Mouse (Mus musculus): ENCODE measurements around the gene Tmem179. TPM values are rescaled to one million over a fixed set of nuclear protein-coding genes. Genes with fewer than 3 reads are reported as not detected.

The Tmem179 gene
- polyA plus RNA-seq, 1 experiment from 2014 or later: 0.10 TPM

DNA sequence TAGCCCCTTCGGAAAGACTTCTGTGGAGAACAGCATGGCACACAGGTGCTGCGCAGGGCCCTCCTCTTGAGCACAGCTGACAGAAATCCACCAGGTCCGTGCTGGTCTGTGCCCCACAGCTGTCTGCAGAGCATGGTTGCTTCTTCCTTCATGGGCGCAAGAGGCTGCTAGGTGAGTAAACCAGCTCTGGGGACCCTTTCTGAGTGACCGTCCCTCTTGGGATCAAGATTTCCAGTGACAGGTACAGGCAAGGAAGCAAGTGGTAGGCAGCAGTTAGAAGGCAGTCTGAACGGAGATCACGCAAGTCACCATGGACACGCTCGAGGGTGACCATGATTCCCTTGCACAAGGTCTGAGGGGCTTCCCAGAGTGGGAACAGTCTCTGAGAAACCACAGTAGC lies 27.0 kb downstream of the Tmem179 start:
- Histone ChIP-seq H3K9me3 (no peaks in the 10 kb centered on the region), H3K36me3 (no peaks in the 10 kb centered on the region), H3K4me3 (no peak overlapping the region), H3K9ac (no peak overlapping the region), H3K4me1 (peaks cover 28% of the 10 kb centered on the region), H3K27me3 (no peaks in the 10 kb centered on the region), H3K27ac (peak overlapping the region; percentile 71; the same call in 1 of the 2 replicates), H3K4me2 (no peak overlapping the region)
- no peak for ATAC-seq (ENCODE audit: insufficient number of reproducible peaks, low FRiP score, low TSS enrichment, low read depth)
- WGBS: 89% methylated on average over 9 of the region's 9 CpGs

DNA sequence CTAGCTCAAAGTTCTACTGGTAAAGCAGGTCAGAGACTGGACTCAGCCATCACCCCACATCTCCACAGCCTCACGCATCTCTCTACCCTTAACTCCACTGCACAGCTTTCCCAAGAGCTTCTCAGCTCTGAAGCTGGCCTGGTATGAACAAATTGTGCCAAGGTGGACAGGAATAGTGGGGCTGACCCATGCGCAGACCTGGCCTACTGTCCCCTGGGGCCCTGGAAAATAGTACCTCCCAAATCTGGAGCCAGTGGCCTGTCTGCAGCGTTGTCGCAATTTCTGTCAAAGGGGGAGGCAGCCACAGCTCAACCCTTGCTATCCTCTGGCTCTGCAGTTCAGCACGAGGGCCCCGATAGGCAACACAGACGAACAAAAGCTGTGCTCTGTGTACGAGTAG lies 27.4 kb downstream of the Tmem179 start, which contains the start of gene A530016L24Rik:
Gene A530016L24Rik, plus strand, starts transcription at position 315 of the 400 bp plus-strand sequence.
- Histone ChIP-seq H3K36me3 (no peaks in the 10 kb centered on the region), H3K9ac (no peak within 1 kb of the TSS), H3K9me3 (no peaks in the 10 kb centered on the region), H3K27ac (peak within 1 kb of the TSS; percentile 71), H3K4me1 (peaks cover 28% of the 10 kb centered on the region), H3K4me3 (no peak within 1 kb of the TSS), H3K27me3 (no peaks in the 10 kb centered on the region), H3K4me2 (0 out of 2 replicates have a peak within 1 kb of the TSS, but pooled peaks have one; percentile 0)
- ATAC-seq (ENCODE audit: insufficient number of reproducible peaks, low FRiP score, low TSS enrichment, low read depth): no peak
- 86% methylated on average over 8 of the region's 8 CpGs for WGBS

DNA sequence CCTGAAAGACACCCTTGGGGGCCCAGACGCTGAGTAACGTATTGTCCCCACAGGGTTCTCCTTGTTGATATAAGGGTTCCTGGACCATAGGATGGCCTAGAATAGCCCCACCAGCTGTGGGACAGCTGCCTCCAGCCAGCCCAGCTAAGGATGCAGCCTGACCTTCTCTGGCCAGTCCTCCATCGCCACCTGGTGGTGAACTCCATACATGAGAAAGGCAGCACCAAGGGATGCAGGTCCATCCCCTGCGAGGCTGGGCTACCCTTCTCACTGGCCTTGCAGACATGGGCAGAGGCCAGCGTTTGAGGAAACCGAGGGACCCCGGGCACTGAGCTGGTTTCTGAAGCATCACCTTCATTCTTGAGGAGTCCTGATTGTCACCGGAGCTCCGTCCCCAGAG lies 42.8 kb downstream of the Tmem179 start:
- no peaks in the 10 kb centered on the region for H3K36me3 ChIP-seq
- H3K27ac ChIP-seq: no peak overlapping the region
- H3K9me3 ChIP-seq: no peaks in the 10 kb centered on the region
- H3K27me3 ChIP-seq: peaks cover 42% of the 10 kb centered on the region
- no peaks in the 10 kb centered on the region for H3K4me1 ChIP-seq
- no peak overlapping the region for H3K9ac ChIP-seq
- no peak for ATAC-seq (ENCODE audit: insufficient number of reproducible peaks, low FRiP score, low TSS enrichment, low read depth)
- no peak overlapping the region for H3K4me3 ChIP-seq
- 19% methylated on average over 9 of the region's 9 CpGs for WGBS
- H3K4me2 ChIP-seq: no peak overlapping the region

DNA sequence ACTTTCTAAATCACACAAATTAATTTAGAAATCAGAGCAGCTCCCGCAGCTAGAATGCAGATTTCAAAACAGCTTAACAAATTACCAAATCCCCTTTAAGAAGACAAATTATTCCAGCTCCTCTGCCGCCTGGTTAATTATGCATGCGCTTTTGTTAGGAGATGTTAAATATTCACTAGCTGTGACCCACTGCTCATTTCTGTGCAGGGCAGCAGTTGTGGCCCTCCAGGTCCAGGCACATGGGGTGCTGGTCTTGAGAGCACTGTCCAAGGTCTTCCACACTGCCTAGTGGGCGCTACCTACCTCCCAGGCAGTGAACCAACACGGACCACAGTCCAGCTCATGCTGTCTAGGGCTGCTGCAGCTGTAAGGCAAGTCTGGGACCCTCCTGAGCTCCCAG lies 46.3 kb downstream of the Tmem179 start:
- no peak overlapping the region for H3K27ac ChIP-seq
- no peaks in the 10 kb centered on the region for H3K36me3 ChIP-seq
- H3K9me3 ChIP-seq: no peaks in the 10 kb centered on the region
- no peak overlapping the region for H3K4me2 ChIP-seq
- no peak overlapping the region for H3K9ac ChIP-seq
- no peaks in the 10 kb centered on the region; the same call in 1 of the 2 replicates for H3K4me1 ChIP-seq
- H3K27me3 ChIP-seq: peaks cover 32% of the 10 kb centered on the region
- ATAC-seq (ENCODE audit: insufficient number of reproducible peaks, low FRiP score, low TSS enrichment, low read depth): no peak
- H3K4me3 ChIP-seq: no peak overlapping the region
- WGBS: 75% methylated on average over 5 of the region's 5 CpGs

DNA sequence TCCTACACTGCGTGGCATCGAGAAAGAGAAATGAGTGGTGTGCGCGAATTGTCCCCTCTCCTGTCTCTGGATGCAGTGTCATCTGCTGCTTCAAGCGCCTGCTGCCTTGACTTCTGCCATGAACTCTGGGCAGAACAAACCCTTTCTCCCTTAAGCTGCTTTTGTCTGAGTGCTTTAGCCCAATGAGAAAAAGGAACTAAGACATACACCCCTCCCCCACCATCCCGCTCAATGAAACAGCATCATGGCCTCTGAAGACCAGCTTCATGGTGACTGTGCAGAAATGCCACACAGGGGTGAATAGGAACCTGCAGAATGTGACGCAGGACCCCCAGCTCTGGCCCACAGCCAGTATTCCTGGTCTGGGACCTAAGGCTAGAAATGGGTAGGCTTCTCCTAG lies 47.2 kb downstream of the Tmem179 start:
- peaks cover 24% of the 10 kb centered on the region for H3K27me3 ChIP-seq
- H3K27ac ChIP-seq: no peak overlapping the region
- H3K4me1 ChIP-seq: peaks cover 2% of the 10 kb centered on the region; the same call in 1 of the 2 replicates
- no peak overlapping the region for H3K4me2 ChIP-seq
- H3K4me3 ChIP-seq: no peak overlapping the region
- no peaks in the 10 kb centered on the region for H3K36me3 ChIP-seq
- WGBS: 88% methylated on average over 7 of the region's 7 CpGs
- H3K9me3 ChIP-seq: no peaks in the 10 kb centered on the region
- no peak for ATAC-seq (ENCODE audit: insufficient number of reproducible peaks, low FRiP score, low TSS enrichment, low read depth)
- H3K9ac ChIP-seq: no peak overlapping the region

DNA sequence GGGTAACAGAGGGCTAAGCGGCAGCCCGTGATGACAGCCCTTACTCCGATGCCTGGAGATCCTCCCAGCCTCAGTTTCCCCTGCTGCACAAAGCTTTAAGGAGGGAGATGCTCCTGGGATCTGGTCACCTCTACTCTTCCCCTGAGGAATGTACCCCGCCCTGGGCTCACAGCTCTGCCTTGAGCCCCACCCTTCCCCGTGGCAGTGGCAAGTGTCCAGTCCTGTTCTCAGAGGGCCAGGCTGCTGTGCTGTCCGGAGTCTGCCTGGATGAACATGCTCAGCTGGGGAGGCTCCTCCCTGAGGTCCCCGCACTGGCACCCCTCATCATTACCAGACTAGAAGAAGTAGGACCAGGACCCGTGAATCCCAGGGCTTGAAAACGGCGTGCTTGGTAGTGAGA lies 49.2 kb downstream of the Tmem179 start:
- ATAC-seq (ENCODE audit: insufficient number of reproducible peaks, low FRiP score, low TSS enrichment, low read depth): no peak
- no peak overlapping the region for H3K4me3 ChIP-seq
- H3K36me3 ChIP-seq: no peaks in the 10 kb centered on the region
- H3K4me1 ChIP-seq: peaks cover 5% of the 10 kb centered on the region; the same call in 1 of the 2 replicates
- WGBS: 76% methylated on average over 10 of the region's 10 CpGs
- peaks cover 8% of the 10 kb centered on the region; the same call in 1 of the 2 replicates for H3K27me3 ChIP-seq
- no peaks in the 10 kb centered on the region for H3K9me3 ChIP-seq
- H3K4me2 ChIP-seq: no peak overlapping the region
- H3K27ac ChIP-seq: no peak overlapping the region
- no peak overlapping the region for H3K9ac ChIP-seq

DNA sequence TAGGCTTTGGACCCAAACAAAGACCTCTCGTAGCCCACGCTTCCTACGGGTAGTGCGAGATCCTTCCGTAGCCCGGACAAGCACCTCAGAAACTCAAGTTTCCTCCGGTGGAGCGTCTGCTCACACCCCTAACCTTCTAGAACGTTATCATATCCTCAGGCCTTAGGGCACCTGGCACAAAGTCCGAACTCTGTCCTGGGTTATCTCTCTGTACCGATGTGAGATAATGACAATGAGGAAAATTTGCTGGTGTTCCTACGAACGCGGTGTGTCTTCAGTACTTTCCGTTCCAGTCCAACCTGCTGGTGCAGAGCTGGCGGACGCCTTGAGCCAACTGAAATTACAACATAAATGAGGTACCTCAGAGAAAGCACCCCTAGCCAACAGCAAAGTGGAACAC lies 50.6 kb downstream of the Tmem179 start:
- Histone ChIP-seq H3K36me3 (no peaks in the 10 kb centered on the region), H3K9ac (no peak overlapping the region), H3K4me2 (no peak overlapping the region), H3K4me3 (no peak overlapping the region), H3K4me1 (peaks cover 7% of the 10 kb centered on the region; the same call in 1 of the 2 replicates), H3K9me3 (no peaks in the 10 kb centered on the region), H3K27ac (no peak overlapping the region), H3K27me3 (peaks cover 4% of the 10 kb centered on the region; the same call in 1 of the 2 replicates)
- no peak for ATAC-seq (ENCODE audit: insufficient number of reproducible peaks, low FRiP score, low TSS enrichment, low read depth)
- 90% methylated on average over 17 of the region's 17 CpGs for WGBS

DNA sequence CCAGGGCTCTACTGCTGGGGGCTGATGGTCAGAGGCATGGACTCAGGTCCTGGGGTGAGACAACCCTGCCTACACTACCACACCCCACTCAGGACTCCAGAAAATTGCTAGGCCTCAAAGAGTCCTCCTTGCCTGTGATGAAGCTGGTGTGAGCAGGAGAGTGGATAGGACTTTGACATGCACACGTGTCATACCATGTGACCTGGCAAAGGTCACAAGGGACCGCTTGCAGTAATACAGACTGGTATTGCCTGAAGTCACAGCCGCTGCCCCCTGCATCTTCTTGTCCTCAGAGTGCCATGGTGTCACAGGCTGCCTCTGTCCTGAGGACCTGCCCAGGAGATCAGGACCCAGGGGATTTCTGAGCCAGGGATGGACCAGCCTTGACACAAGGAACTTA lies 52.0 kb downstream of the Tmem179 start:
- Histone ChIP-seq H3K36me3 (no peaks in the 10 kb centered on the region), H3K4me1 (peaks cover 7% of the 10 kb centered on the region; the same call in 1 of the 2 replicates), H3K9ac (no peak overlapping the region), H3K9me3 (no peaks in the 10 kb centered on the region), H3K27me3 (no peaks in the 10 kb centered on the region; the same call in 1 of the 2 replicates), H3K4me3 (no peak overlapping the region), H3K4me2 (no peak overlapping the region), H3K27ac (no peak overlapping the region)
- no peak for ATAC-seq (ENCODE audit: insufficient number of reproducible peaks, low FRiP score, low TSS enrichment, low read depth)
- 52% methylated on average over 3 of the region's 3 CpGs for WGBS

DNA sequence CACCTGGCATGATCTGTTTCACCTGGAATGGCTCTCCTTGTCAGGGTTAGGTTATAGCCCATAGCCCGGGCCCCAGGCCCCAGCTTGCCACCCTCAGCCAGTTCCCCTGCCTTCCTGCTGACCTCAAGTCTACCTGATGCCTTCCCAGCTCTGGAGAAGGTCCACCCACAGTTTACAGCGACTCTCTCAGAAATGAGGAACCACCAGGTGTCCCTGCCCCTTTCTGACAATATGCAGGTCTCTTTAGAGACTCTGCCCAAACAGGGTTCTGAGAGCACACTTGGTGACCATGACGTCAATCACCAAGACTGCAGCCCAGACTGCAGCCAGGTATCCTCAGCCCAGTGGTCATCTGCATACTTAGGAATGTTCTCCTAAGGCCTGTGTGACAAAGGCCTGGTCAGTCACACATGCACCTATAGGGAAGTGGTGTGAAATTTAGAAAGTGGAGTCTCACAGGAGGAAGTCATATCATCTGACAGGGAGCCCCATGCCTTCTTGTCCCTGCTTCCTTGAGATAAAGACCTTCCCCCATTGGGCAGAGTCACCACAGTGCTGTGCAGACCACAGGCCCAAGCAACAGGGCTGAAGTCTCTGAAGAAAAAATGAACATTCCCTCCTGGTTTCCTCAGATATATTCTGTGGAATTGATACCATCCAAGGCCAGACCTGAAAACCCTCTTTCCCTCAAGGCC lies 52.6 kb downstream of the Tmem179 start:
- Histone ChIP-seq H3K9me3 (no peaks in the 10 kb centered on the region), H3K4me1 (peaks cover 7% of the 10 kb centered on the region; the same call in 1 of the 2 replicates), H3K36me3 (no peaks in the 10 kb centered on the region), H3K27ac (no peak overlapping the region), H3K9ac (no peak overlapping the region), H3K4me3 (no peak overlapping the region), H3K4me2 (no peak overlapping the region), H3K27me3 (peaks cover 3% of the 10 kb centered on the region; the same call in 1 of the 2 replicates)
- no peak for ATAC-seq (ENCODE audit: insufficient number of reproducible peaks, low FRiP score, low TSS enrichment, low read depth)
- 74% methylated on average over 3 of the region's 3 CpGs for WGBS

DNA sequence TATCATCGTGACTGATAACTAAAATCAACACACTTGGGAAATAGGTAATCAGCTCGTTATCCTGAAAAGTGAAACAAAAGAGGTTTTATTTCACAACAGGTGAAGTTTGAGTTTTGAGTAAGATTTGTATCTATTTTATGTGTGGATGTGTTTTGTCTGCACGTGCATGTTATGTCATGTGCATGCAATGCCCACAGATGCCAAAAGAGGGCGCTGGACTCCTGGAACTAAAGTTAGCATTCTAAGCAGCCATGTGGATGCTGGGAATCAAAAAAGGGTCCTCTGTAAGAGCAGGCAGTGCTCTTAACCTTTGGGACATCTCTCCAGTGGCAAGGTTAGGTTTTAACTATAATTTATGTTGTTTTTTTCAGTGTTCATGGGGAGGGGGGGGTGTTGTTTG lies 53.3 kb downstream of the Tmem179 start:
- H3K9me3 ChIP-seq: no peaks in the 10 kb centered on the region
- H3K9ac ChIP-seq: no peak overlapping the region
- H3K4me1 ChIP-seq: peaks cover 7% of the 10 kb centered on the region; the same call in 1 of the 2 replicates
- ATAC-seq (ENCODE audit: insufficient number of reproducible peaks, low FRiP score, low TSS enrichment, low read depth): no peak
- no peak overlapping the region for H3K27ac ChIP-seq
- no peak overlapping the region for H3K4me2 ChIP-seq
- 77% methylated on average over 4 of the region's 4 CpGs for WGBS
- no peaks in the 10 kb centered on the region for H3K36me3 ChIP-seq
- H3K27me3 ChIP-seq: peaks cover 3% of the 10 kb centered on the region; the same call in 1 of the 2 replicates
- H3K4me3 ChIP-seq: no peak overlapping the region

DNA sequence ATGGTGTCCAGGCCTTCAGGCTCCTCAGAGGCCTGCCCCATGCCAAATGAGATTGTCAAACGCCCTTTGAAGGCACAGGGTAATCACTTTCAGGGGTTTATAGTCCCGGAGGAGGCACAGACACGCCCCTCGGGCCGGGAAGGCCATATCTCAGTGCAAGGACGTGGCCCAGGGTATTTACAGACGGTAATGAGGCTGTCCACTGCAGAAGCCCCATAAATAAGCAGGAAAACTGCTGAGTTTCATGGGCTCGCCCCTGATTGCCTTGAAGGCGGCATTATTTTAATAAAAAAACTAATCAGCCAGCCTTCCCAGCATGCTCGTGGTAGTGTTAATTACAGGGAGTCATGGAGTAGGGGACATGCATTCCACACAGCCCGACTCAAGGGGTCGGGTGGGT lies 54.1 kb downstream of the Tmem179 start:
- peaks cover 3% of the 10 kb centered on the region; the same call in 1 of the 2 replicates for H3K27me3 ChIP-seq
- no peak overlapping the region for H3K4me3 ChIP-seq
- peaks cover 15% of the 10 kb centered on the region for H3K4me1 ChIP-seq
- H3K9ac ChIP-seq: no peak overlapping the region
- no peaks in the 10 kb centered on the region for H3K36me3 ChIP-seq
- no peak overlapping the region for H3K4me2 ChIP-seq
- H3K9me3 ChIP-seq: no peaks in the 10 kb centered on the region
- no peak for ATAC-seq (ENCODE audit: insufficient number of reproducible peaks, low FRiP score, low TSS enrichment, low read depth)
- H3K27ac ChIP-seq: no peak overlapping the region
- 24% methylated on average over 12 of the region's 12 CpGs for WGBS

DNA sequence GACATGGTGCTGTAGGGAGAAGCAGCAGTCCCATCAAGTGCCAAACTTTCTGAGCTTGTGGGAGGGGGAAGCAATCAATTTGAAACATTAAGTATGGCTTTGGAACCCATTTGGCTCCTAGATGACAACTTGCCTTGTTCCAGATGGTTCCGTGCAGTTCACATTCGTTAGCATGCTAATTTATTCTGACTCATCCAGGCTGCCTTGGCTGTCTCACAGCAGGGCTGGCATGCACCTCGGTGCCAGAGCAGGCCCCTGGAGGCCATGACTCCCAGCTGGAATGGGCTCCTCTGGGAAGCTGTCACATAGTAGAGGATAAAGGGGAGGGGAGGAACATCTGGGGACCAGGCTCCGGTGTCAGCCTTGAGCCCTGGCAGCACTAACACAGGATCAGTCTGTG lies 58.7 kb downstream of the Tmem179 start:
- H3K27me3 ChIP-seq: peaks cover 3% of the 10 kb centered on the region; the same call in 1 of the 2 replicates
- no peak overlapping the region for H3K4me2 ChIP-seq
- WGBS: 37% methylated on average over 4 of the region's 4 CpGs
- H3K9me3 ChIP-seq: no peaks in the 10 kb centered on the region
- H3K27ac ChIP-seq: no peak overlapping the region
- ATAC-seq (ENCODE audit: insufficient number of reproducible peaks, low FRiP score, low TSS enrichment, low read depth): peak; percentile 41; the same call in 1 of the 2 replicates
- H3K4me3 ChIP-seq: no peak overlapping the region
- H3K9ac ChIP-seq: no peak overlapping the region
- no peaks in the 10 kb centered on the region for H3K36me3 ChIP-seq
- peaks cover 17% of the 10 kb centered on the region for H3K4me1 ChIP-seq

Measured in limb, embryonic 15.5 days (tissue).